Mouse (Mus musculus) embryonic fibroblast, embryonic 13.5 days (primary cell): ENCODE results near the gene Atp1b2.

Experiments
- CTCF ChIP-seq: IDR thresholded peaks from 2 replicates; pipeline ENCODE4 v1.5.1; 2011; ENCODE audit warnings: mild to moderate bottlenecking, control low read depth, low read length, moderate library complexity, borderline replicate concordance; ENCODE audit not compliant: insufficient read depth
- POLR2A ChIP-seq: IDR thresholded peaks from 2 replicates; pipeline ENCODE4 v1.6.1; 2011; ENCODE audit warnings: low read depth, mild to moderate bottlenecking, control low read depth, low read length, moderate library complexity

DNA sequence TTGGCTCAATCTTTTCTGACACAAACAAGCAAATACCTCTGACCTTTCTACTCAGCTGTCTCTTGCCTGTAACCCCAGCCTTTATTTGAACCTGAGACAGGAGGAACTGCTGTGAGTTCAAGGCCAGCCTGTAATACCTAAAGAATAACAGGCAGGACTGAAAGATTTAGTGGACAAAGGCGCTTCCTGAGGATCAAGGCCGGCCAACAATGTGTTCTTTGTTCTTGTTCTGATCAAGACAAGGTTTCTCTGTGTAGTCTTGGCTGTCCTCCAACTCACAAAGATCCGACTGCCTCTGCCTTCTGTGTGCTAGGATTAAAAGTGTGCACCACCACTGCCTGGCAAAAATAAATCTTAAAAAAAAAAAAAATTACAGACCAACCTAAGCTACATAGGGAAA lies 41.4 kb downstream of the Atp1b2 start:
- TF ChIP-seq CTCF (no peak), POLR2A (no peak)
